Mouse (Mus musculus): ENCODE measurements around the gene Wnk2. TPM values are rescaled to one million over a fixed set of nuclear protein-coding genes. Genes with fewer than 3 reads are reported as not detected.

The Wnk2 gene
- polyA plus RNA-seq, 1 experiment from 2014 or later: 0.09 TPM

DNA sequence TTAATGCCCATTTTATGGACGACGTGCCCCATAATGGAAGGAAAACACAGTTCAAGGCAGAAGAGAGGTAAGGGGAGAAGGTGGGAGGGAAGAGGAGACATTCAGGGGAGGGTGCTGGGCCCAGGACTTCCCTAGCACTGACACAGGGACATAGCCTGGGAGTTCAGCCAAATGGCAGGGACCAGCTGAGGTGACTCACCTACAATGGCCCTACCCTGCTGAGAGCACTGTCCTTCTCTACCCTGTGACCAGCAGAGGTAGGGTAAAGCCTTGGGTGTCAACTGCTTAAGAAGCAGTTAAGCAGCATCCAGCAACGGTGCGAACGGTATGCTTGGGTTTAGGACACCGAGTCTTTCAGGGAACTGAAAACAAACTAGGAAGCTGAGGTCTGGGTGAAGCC, 58.9 kb downstream of the Wnk2 start:
- H3K27ac ChIP-seq: no peak overlapping the region
- no peak for DNase-seq
- H3K36me3 ChIP-seq: no peaks in the 10 kb centered on the region
- no peak overlapping the region for H3K4me3 ChIP-seq (replicated peaks)
- H3K9me3 ChIP-seq (replicated peaks): no peaks in the 10 kb centered on the region
- H3K9ac ChIP-seq: no peak overlapping the region
- ATAC-seq (ENCODE audit: low read depth): no peak
- H3K4me2 ChIP-seq: no peak overlapping the region
- WGBS (ENCODE audit: insufficient replicate concordance): 80% methylated on average over 6 of the region's 6 CpGs
- H3K4me1 ChIP-seq (replicated peaks): no peaks in the 10 kb centered on the region
- no peaks in the 10 kb centered on the region for H3K27me3 ChIP-seq

DNA sequence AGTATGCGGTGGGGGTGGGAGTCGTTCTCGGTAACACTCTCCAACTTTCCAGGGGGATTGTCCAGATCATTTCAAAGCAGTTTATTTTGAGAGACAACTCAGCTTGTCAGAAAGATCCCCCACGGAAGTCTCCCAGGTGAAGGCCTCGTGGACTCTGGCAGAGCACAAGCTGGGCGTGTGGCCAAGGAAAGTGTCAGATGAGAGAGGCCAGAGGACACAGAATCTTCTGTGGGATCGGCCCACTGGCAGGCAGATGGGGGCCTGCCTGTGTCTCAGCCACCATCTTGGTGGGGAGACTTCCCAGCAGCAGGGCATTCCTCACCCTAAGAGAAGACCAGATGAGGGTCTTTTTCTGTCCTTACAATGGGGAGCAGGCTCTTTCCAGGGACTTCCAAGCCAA, 60.4 kb downstream of the Wnk2 start:
- no peak overlapping the region for H3K9ac ChIP-seq
- no peaks in the 10 kb centered on the region for H3K36me3 ChIP-seq
- no peaks in the 10 kb centered on the region for H3K9me3 ChIP-seq (replicated peaks)
- DNase-seq (no peak), ATAC-seq (ENCODE audit: low read depth) (no peak)
- H3K27me3 ChIP-seq: no peaks in the 10 kb centered on the region
- no peak overlapping the region for H3K4me3 ChIP-seq (replicated peaks)
- no peak overlapping the region for H3K4me2 ChIP-seq
- 64% methylated on average over 7 of the region's 7 CpGs for WGBS (ENCODE audit: insufficient replicate concordance)
- no peak overlapping the region for H3K27ac ChIP-seq
- H3K4me1 ChIP-seq (replicated peaks): no peaks in the 10 kb centered on the region

DNA sequence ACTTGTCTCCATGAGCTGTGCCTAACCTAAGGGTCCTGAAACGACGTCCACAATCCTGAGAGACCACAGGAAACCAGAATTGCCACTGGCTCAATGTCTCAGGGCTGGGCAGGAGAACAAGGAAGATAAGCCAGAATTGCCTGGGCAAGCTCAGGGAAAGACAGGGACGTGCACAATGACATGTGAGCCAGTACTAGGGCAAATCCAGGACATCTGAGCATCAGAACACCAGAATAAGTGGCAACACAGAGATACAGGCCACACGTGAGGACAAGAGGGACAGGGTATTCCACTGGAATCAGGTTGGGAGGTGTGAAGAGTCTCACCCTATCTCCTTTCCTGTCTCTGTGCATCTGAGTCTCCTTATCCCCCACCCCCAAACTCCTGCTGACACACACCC, 61.4 kb downstream of the Wnk2 start:
- 36% methylated on average over 4 of the region's 4 CpGs for WGBS (ENCODE audit: insufficient replicate concordance)
- no peak overlapping the region for H3K9ac ChIP-seq

DNA sequence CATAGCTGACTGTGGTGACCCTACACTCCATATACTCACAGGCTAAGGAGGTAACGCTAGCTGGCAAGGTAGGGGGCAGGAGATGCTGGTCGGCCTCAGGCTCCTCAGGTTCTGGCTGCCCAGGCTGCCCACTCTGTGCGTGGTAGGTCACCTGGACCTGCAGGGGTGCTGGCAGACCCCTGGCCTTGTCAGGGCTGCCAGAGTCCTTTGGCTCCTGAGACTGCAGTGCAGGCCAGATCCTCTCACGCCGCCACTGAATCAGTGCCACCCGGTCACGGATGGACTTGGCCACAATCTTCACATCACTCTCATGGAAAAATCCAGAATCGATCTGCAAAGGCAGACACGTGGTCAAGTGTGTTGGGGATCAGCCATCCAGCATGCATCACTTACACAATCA, 62.6 kb downstream of the Wnk2 start:
- DNase-seq (no peak), ATAC-seq (ENCODE audit: low read depth) (no peak)
- H3K9ac ChIP-seq: no peak overlapping the region
- H3K9me3 ChIP-seq (replicated peaks): no peaks in the 10 kb centered on the region
- no peak overlapping the region for H3K4me3 ChIP-seq (replicated peaks)
- H3K36me3 ChIP-seq: no peaks in the 10 kb centered on the region
- WGBS (ENCODE audit: insufficient replicate concordance): 75% methylated on average over 9 of the region's 9 CpGs
- H3K27ac ChIP-seq: no peak overlapping the region
- no peaks in the 10 kb centered on the region for H3K4me1 ChIP-seq (replicated peaks)
- H3K27me3 ChIP-seq: no peaks in the 10 kb centered on the region
- H3K4me2 ChIP-seq: no peak overlapping the region

More for the DNA sequence above, 61.4 kb downstream of the Wnk2 start:
- ATAC-seq (ENCODE audit: low read depth) (no peak), DNase-seq (no peak)
- Histone ChIP-seq H3K4me2 (no peak overlapping the region), H3K36me3 (no peaks in the 10 kb centered on the region), H3K4me1 (replicated peaks) (no peaks in the 10 kb centered on the region), H3K27ac (no peak overlapping the region), H3K4me3 (replicated peaks) (no peak overlapping the region), H3K27me3 (no peaks in the 10 kb centered on the region), H3K9me3 (replicated peaks) (no peaks in the 10 kb centered on the region)

DNA sequence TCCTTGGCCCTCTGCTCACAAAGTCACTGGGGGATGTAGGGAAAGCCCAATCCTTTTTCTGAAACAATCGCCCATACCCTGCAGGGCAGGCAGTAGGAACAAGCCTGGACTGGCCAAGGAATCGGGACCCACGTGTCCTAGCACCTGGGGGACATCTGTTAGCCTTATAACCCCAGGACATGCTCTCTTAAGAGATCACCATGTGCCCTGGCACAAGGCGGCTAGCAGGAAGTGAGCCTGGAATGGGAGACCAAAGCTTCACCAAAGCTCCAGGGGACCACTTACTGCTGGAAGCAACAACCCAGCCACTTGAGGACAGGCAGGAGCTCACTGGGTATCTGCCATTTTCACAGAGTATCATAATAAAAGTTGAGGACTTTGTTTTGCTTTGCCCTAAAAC, 63.0 kb downstream of the Wnk2 start:
- H3K9ac ChIP-seq: no peak overlapping the region
- WGBS (ENCODE audit: insufficient replicate concordance): 52% methylated on average over 4 of the region's 4 CpGs
- no peak overlapping the region for H3K27ac ChIP-seq
- DNase-seq (no peak), ATAC-seq (ENCODE audit: low read depth) (no peak)
- no peak overlapping the region for H3K4me3 ChIP-seq (replicated peaks)
- H3K27me3 ChIP-seq: no peaks in the 10 kb centered on the region
- H3K9me3 ChIP-seq (replicated peaks): no peaks in the 10 kb centered on the region
- no peaks in the 10 kb centered on the region for H3K4me1 ChIP-seq (replicated peaks)
- H3K36me3 ChIP-seq: no peaks in the 10 kb centered on the region
- H3K4me2 ChIP-seq: no peak overlapping the region

DNA sequence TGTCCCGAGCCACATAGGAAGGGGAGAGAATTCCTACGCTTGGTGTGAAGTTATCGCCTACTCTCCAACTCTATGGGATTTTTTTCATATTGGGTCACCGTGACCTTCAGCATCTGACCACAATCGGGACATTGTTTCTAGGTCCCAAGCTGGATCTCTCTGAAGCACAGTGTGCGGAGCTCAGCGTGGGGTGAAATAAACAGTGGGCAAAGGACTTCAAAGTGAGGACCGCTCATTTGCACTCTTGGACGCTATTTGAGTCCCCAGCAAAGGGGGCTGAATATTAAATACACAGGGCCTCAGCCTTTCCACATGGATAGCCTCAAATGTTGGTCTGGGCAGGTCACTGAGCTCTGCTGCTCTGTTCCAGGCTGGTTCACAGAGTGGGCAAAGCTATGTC, 63.9 kb downstream of the Wnk2 start:
- Histone ChIP-seq H3K4me1 (replicated peaks) (no peaks in the 10 kb centered on the region), H3K27ac (no peak overlapping the region), H3K9me3 (replicated peaks) (no peaks in the 10 kb centered on the region), H3K36me3 (no peaks in the 10 kb centered on the region), H3K4me3 (replicated peaks) (no peak overlapping the region), H3K4me2 (no peak overlapping the region), H3K27me3 (no peaks in the 10 kb centered on the region), H3K9ac (no peak overlapping the region)
- WGBS (ENCODE audit: insufficient replicate concordance): 84% methylated on average over 9 of the region's 9 CpGs
- no peak for DNase-seq
- ATAC-seq (ENCODE audit: low read depth): no peak

DNA sequence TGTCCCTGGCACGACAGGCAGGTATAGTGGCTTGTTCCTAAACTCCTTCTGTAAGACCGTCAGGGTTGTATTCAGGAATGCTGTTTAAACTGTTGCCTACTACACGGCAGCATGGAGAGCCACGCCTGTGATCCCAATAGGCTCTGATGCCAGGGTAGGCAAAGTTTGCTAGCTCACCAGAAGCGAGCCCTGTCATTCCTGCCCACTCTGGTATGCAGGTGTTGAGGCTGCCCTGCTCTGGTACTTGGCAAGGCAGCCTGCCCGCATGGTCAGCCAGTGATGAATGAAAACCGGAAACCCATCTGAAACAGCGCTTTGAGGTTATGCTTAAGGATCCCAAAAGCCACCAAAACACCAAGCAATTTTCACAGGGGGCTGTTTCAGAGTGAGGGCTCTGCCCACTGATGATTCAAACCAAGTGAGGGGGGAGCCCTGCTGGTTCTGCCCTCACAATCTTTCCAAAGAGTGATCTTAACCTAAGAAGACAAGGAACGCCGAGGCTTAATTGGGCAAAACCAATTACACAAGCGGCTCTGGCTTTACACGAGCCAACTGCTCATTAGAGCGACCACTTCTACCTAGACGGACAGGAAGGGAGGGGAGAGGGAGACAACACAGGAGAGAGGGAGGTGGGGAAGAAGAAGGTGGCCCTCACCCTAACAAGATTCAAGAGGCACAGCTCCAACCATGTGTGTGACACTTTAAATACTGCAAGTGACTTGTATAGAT, 65.5 kb downstream of the Wnk2 start:
- 74% methylated on average over 14 of the region's 14 CpGs for WGBS (ENCODE audit: insufficient replicate concordance)
- no peak for DNase-seq
- Histone ChIP-seq H3K36me3 (no peaks in the 10 kb centered on the region), H3K4me2 (no peak overlapping the region), H3K4me3 (replicated peaks) (no peak overlapping the region), H3K27me3 (no peaks in the 10 kb centered on the region), H3K9me3 (replicated peaks) (no peaks in the 10 kb centered on the region), H3K27ac (no peak overlapping the region), H3K4me1 (replicated peaks) (no peaks in the 10 kb centered on the region), H3K9ac (no peak overlapping the region)
- no peak for ATAC-seq (ENCODE audit: low read depth)

DNA sequence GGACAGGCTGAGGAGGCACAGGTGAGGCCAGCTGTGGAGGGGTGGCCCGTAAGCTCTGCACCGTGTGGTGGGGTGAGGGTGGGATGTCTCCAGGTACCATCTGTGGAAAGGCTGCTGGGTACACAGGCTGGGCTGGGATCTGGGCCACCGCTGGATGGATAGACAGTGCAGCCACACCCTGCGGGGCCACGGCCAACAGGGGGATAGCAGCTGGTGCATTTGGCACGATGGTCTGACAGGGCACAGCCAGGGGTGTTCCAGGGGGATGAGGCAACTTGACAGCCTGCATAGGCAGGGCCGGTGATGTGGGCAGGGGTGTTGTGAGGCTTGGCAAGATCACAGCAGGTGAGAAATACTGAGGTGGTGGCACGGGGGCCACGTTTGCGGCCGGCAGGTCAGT, 71.6 kb downstream of the Wnk2 start:
- Histone ChIP-seq H3K27me3 (no peaks in the 10 kb centered on the region), H3K4me3 (replicated peaks) (no peak overlapping the region), H3K36me3 (no peaks in the 10 kb centered on the region), H3K27ac (no peak overlapping the region), H3K4me2 (no peak overlapping the region), H3K9me3 (replicated peaks) (no peaks in the 10 kb centered on the region), H3K9ac (no peak overlapping the region), H3K4me1 (replicated peaks) (no peaks in the 10 kb centered on the region)
- DNase-seq: no peak
- WGBS (ENCODE audit: insufficient replicate concordance): 78% methylated on average over 11 of the region's 11 CpGs
- ATAC-seq (ENCODE audit: low read depth): no peak

DNA sequence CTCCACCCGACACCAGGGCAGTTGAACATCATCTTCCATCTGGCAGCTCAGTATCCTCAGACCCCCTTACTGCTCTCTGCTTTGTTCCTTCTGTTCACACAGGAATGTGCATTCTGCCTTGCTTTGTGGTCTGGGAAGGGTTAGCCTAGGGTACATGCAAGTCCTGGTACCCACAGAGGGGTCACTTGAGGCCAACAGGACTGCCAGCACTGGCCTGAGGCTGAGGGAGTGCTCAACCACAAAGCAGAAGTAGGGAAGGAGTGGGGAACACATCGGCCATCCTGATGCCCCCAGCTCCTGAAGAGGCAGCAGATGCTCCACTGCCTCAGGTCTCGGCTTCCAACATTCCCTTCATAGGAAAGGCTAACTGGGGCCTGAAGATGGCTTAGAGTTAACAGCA, 72.4 kb downstream of the Wnk2 start:
- Histone ChIP-seq H3K4me2 (no peak overlapping the region), H3K4me3 (replicated peaks) (no peak overlapping the region), H3K9me3 (replicated peaks) (no peaks in the 10 kb centered on the region), H3K4me1 (replicated peaks) (no peaks in the 10 kb centered on the region), H3K27me3 (no peaks in the 10 kb centered on the region), H3K9ac (no peak overlapping the region), H3K36me3 (no peaks in the 10 kb centered on the region), H3K27ac (no peak overlapping the region)
- 53% methylated on average over 3 of the region's 3 CpGs for WGBS (ENCODE audit: insufficient replicate concordance)
- DNase-seq (no peak), ATAC-seq (ENCODE audit: low read depth) (no peak)

DNA sequence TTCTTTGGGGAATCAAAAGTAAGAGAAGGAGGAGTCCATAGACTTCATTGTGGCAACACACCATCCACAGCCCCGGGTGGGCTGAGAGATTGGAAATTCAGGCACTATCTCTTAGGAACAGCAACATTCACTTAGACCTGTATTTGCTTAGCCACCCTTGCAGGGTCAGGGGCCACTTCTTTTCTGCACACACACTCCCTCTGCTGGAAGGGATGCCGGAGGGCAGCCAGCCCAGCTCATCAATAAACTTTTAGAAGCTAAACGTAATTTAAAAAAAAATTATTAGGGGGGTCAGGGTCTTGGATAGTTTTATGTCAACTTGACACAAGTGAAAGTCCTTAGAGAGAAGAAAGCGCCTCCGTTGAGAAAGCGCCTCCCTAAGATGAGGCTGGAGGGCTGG, 74.5 kb downstream of the Wnk2 start:
- no peak overlapping the region for H3K4me2 ChIP-seq
- H3K9ac ChIP-seq: no peak overlapping the region
- WGBS (ENCODE audit: insufficient replicate concordance): 59% methylated on average over 6 of the region's 6 CpGs
- H3K27ac ChIP-seq: no peak overlapping the region
- H3K9me3 ChIP-seq (replicated peaks): no peaks in the 10 kb centered on the region
- H3K27me3 ChIP-seq: no peaks in the 10 kb centered on the region
- H3K4me1 ChIP-seq (replicated peaks): no peaks in the 10 kb centered on the region
- no peak overlapping the region for H3K4me3 ChIP-seq (replicated peaks)
- no peak for DNase-seq
- ATAC-seq (ENCODE audit: low read depth): no peak
- H3K36me3 ChIP-seq: no peaks in the 10 kb centered on the region

DNA sequence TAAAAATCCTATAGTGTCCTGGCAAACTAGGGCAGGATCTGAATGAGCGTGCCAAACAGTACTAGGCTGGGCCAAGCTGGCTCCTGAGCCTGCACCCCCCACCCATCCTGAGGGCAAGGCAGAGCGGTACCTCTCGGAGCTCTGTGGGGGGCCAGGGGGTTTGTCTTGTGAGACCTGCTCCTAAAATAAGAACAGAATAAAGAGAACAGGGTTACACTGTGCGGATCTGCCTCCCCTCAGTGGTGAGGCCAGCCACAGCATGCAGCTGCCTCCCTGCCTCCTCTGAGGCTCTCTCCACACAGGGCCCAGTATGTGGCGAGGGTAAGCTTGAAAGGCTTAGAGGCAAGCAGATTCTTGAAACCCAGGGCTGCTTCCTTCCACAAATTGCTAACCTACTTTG, 76.0 kb downstream of the Wnk2 start:
- Histone ChIP-seq H3K4me1 (replicated peaks) (no peaks in the 10 kb centered on the region), H3K9ac (no peak overlapping the region), H3K4me2 (no peak overlapping the region), H3K36me3 (no peaks in the 10 kb centered on the region), H3K4me3 (replicated peaks) (no peak overlapping the region), H3K27me3 (no peaks in the 10 kb centered on the region), H3K27ac (no peak overlapping the region), H3K9me3 (replicated peaks) (no peaks in the 10 kb centered on the region)
- DNase-seq (no peak), ATAC-seq (ENCODE audit: low read depth) (no peak)
- WGBS (ENCODE audit: insufficient replicate concordance): 63% methylated on average over 5 of the region's 5 CpGs

DNA sequence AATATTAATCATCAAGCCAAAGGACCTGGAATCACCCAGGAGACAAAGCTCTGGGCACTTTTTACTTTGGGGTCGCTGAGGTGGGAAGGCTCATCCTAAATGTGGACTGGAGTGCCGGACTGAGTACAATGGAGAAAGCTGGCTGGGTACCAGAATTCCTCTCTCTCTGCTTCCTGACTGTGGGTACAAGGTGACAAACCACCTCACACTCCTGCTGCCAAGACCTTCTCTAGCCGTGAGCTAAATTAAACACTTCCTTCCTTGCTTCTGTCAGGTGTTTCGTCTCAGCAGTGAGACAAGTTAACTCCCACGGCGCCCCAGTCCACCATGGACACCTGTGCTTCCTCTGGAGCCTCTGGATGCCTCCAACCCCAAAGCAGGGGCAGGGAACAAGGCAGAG, 77.8 kb downstream of the Wnk2 start:
- no peaks in the 10 kb centered on the region for H3K36me3 ChIP-seq
- no peaks in the 10 kb centered on the region for H3K9me3 ChIP-seq (replicated peaks)
- H3K9ac ChIP-seq: no peak overlapping the region
- H3K4me1 ChIP-seq (replicated peaks): no peaks in the 10 kb centered on the region
- no peak for DNase-seq
- H3K4me3 ChIP-seq (replicated peaks): no peak overlapping the region
- H3K27me3 ChIP-seq: no peaks in the 10 kb centered on the region
- H3K27ac ChIP-seq: no peak overlapping the region
- H3K4me2 ChIP-seq: no peak overlapping the region
- WGBS (ENCODE audit: insufficient replicate concordance): 53% methylated on average over 6 of the region's 6 CpGs
- ATAC-seq (ENCODE audit: low read depth): no peak

All from liver, embryonic 13.5 days (tissue).